Mouse (Mus musculus) c-Kit-positive CD71-positive TER-119-negative erythroid progenitor cells, embryonic 14.5 days (primary cell): ENCODE measurements around the gene Map3k13.

ENCODE experiments used
- DNase-seq: peaks from one replicate; pipeline ENCODE4 v3.0.0-alpha.2; 2013; ENCODE audit warnings: low read depth

The Map3k13 gene

GRCm38 (mm10) chr16:21852374-21852773 lies 58.2 kb downstream of the Map3k13 start:
- DNase-seq = no peak

GRCm38 (mm10) chr16:21853446-21853941 lies 59.3 kb downstream of the Map3k13 start:
- no peak for DNase-seq

- DNase-seq = no peak
Observed at GRCm38 (mm10) chr16:21854589-21855284, 60.6 kb downstream of the Map3k13 start.

DNA sequence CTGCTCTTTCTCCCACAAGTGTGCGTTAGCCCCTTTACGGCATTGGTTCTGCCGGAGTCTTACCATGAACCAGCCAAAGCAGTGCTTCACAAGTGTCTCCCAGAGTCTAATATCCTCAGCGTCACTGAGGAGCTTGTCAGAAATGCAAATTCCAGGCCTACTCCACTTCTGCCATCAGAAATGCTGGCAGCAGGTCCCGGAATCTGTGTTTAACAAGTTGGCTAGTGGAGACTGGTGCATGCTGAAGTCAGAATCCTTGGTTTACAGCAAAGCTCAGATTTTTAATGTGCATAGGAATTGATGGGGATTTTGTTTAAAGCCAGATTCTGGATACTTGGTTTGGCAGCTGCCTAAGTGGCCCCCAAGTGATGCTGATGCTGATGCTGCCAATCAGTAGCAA lies 62.0 kb downstream of the Map3k13 start:
- DNase-seq = no peak

DNA sequence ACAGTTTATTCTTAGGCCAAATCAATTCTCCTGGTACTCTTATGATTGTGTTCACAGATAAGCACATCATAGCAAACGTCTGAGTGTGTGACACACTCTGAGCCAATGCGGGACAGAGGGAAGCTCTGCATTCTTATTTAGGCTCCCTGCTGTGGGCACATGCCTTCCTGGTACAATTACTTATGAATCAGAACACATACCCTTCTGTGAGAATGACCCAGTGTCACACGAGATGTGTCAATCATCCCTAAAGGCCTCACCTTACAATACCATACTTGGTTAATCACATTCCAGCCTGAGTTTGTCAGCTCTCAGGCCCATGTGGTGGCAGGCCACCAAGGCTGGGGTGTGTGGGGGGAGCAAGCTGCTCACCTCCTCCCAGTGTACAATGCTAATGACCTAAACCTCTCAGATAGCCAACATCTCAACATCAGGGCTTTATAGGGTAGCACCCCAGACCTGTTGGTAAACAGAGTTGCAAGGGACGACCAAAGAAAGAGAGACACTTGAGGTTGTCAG lies 63.0 kb downstream of the Map3k13 start:
- no peak for DNase-seq

DNA sequence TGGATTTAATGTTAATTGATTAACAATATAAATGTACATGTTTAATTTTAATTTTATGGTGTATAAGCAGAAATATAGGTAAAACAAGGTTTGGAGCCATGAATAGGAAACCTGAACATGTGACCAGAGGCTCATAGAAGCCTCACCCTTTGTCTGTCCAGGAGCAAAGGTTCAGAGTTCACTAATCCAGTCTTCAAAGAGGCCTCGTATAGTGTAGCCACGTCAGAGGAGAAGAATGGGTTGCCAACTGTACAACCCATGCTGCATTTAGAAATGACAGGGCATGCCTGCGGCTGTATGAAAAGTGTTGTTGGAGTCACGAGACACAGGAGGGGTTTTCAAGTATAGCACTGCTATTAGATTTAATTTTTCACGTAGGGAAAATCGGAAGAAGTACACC lies 64.0 kb downstream of the Map3k13 start:
- no peak for DNase-seq

- DNase-seq = no peak
Observed at GRCm38 (mm10) chr16:21858882-21859281, 64.7 kb downstream of the Map3k13 start.

DNA sequence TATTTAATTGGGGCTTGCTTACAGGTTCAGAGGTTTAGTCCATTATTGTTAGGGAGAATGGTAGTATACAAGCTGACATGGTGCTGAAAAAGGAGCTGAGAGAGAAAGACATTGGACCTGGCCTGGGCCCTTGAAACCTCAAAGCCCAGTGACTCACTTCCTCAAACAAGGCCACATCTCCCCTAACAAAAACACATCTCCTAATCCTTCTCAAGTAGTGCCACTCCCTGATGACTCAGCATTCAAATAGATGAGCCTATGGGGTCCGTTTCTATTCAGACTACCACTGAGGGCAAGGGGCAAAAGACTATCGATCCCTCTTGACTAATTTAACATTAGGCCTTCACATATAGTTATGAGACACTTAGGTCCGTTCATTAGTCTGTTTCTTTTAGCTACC lies 68.3 kb downstream of the Map3k13 start:
- no peak for DNase-seq

DNA sequence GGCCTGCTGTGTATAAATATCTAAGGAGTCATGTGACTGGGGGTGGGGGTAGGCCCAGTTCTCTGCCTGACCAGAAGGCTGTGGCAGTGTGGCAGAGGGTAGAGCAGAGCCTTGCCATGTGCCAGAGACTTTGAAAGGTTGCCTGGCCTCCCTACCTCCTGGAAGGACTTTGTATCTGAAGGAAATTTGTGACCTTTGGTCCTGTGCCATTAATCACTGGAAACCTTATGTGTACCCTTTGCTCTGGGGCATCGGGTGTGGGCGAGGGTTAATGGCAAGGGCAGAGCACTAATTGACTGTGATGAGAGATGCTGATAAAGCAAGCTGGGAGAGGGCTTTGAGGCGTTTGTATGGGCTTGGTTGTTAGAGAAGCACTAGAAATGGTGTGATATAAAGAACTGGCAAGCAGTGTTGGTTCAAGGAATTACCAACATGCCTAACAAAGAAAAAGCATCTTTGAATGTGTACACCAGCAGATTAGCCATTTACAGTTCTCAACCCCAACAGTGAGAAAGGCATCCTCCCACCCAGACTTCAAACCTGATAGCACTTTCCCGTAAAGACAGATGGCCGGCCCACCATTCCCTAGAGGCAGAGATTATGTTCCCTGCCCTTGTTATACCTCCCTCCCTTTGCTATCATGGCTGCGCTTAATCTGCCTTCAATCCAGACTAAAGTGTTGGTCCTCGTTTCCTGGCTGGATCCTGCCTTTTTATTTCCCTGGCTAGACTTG lies 71.3 kb downstream of the Map3k13 start:
- DNase-seq = no peak

GRCm38 (mm10) chr16:21865983-21866575 lies 71.9 kb downstream of the Map3k13 start:
- no peak for DNase-seq

DNA sequence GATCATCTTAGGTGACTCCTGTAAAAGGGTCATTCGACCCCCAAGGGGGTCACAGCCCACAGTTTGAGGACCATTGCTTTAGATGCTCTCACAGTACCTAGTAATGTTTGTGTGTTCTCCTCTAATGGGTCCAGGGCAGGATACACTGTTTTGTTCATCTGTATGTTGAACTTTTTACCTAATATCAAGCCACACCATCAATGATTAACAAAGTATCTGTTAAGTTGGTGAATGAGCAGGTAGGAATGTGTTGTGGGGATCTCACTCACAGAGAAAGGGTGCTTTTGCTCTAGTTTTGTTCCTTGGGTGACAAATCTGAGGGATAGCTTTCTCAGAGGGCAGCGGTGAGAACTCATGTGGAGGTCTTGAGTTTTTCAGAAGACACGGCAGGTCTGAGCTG lies 73.6 kb downstream of the Map3k13 start:
- DNase-seq = no peak

DNA sequence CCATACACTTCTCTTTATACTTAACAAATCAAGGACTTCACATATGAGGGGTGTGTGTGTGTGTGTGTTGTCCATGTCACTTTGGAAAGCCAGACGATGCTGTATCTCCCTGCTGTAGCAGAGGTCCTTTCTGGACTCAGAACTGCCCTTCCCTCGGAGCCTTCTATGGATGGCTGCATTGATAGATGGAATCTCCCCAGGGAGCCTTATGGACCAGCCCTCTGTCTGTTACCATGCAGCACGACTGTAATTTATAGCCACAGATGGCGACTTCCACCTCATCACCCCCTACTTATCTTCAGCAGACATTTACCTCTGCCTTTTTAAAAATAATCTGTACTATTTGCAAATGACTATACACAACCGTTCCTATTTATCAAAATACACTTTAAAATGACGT lies 74.5 kb downstream of the Map3k13 start:
- no peak for DNase-seq

DNA sequence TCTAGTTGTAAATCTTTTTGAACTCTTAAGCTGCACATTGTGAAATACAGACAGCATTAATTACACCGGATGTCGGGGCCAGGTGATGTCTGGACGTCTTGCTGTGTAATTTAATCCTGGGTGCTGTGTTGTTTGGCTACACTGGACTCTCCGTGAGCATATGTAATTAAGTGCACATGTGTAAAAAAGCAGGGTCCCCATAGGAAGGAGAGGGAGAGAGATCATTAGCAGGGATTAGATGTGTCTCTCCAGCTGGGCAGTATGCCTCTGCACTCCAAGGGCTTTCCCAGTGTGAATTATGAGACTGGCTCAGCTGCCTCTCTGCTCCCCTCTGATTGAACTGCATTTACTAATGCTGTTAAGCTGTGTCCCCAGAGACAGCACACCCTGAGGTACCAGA lies 75.7 kb downstream of the Map3k13 start:
- no peak for DNase-seq

DNA sequence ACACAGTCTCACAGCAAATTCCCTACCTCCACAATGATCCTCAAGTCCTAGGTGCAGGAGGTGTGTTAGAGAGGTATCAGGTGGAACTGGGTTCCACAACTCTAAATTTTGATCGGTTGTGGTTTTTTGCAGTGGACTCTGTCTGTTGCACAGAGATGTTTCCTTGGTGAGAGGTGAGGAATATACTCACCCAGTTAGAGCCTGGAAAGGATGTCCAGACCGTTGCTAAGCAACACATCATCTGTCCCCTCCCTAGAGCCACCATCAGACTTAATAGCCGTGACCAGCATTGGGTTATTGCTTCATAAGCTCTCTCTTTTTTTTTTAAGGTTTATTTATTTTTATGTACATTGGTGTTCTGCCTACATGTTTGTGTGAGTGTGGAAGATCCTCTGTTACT lies 83.6 kb downstream of the Map3k13 start:
- no peak for DNase-seq

DNA sequence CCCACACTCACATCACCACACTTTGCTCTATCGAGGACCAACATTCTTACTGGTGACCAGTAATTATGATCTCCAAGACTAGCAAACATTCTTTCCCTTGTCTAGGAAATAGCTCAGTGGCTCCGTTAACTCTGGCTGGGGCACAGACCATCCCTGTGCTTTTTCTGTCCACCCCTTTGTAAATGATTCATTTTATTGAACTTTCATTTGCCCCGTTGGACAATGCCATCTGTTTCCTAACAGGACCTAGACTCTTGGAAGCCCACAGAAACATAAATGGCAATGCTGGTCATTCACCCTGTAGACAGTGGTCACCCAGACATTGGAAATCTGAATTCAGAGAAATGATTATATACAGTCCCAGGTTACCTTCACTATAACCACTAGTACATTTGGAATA lies 84.7 kb downstream of the Map3k13 start:
- no peak for DNase-seq

DNA sequence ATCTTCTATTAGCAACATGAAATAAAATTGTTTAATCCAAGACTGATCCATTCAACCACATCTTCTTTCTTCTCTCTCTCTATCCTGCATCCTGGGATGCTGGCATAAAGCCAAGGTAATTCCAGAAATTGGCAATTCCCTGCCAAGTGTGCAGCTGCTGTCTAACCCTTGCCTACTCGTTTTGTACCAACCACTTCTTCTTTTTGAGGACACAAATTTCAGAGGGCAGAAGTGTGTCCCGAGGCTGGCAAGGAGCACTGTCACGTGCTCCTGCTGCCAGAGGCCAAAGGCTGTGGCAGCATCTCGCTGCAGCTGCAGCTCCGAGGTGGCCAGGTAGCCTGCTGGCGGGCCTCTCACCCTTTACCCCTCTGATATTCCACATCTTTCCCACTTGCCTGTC lies 87.0 kb downstream of the Map3k13 start:
- no peak for DNase-seq

DNA sequence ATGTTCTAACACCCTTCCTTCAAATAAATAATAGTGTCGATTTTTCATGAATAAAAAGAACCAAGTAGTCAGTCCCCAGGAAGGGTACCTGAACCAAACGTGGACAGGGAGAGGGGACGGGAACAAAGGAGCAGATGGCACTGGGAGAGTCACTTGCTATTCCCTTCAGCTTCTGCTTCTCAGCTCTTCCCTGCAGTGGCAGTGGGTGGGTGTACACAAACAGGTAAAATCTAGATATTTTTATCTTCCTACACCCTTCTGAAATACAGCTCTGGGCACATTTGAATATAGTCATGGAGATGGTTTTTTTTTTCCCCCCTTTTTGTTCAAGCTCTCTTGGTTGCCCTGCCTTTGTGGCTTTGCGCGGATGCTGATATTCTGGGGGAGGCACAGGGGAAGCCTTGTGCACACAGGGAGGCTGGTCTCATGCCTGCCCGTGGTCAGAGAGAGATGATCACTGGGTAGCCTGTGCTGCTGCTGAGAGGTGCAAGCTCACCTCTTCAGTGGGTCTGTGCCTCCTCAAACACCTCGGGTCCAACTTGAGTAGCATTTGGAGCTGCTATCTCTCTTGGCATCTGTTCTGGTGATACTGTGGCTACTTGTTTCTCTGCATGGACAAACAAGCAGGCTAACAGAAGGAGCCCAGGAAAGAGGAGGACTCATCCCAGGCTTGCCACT lies 87.6 kb downstream of the Map3k13 start:
- DNase-seq = no peak

- DNase-seq = no peak
Observed at GRCm38 (mm10) chr16:21887601-21888000, 93.5 kb downstream of the Map3k13 start.

GRCm38 (mm10) chr16:21893890-21894289 lies 99.7 kb downstream of the Map3k13 start:
- DNase-seq = no peak

GRCm38 (mm10) chr16:21901286-21901685 lies 107.1 kb downstream of the Map3k13 start:
- no peak for DNase-seq

DNA sequence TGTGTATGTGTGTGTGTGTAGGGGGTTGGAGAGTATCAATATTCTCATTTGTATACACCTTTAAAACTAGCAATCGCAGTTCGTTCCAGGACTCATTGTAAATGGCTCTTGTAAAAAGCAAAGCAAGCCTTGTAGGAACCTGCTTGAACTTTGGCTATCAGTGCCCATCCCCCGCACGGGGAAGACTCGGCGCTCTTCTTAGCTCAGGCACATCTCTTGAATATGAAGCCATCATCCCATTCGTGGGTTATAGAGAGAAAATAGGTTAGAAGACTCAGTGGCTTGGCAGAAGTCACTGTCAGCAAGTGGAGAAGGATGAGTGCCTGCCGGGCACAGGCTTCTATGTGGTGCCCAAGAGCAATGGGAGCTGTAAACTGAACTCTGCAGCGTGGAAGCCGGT lies 110.5 kb downstream of the Map3k13 start:
- DNase-seq = no peak

DNA sequence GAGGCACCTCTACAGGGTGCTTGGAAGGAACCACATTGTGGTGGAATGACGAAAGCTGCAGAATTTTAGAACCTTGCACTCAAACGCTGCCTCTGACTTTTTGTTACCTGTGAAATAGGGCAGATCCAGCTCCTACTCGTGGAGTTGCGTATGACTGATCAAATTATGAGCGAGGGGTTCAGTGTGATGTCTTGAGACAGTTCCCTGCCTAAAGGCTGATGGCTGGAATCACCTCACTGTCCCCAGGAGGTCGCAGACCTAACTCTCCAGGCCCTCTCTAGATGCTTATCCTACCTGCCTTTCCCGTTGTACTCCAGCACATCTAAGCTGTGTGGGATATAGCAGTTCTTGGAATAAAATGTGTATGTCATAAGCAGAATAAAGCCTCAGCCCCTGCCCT lies 111.8 kb downstream of the Map3k13 start:
- no peak for DNase-seq
